Mouse (Mus musculus) adrenal gland, adult 10 weeks (tissue): ENCODE results near the gene Gm21518. TPM values are rescaled to one million over a fixed set of nuclear protein-coding genes. Genes with fewer than 3 reads are reported as not detected.

Source experiments
- polyA plus RNA-seq: library from polyadenylated mRNA; stranded (reverse); fragments of 350-450 nt; fragmentation: Illumina TruSeq; extraction: RNeasy Lipid Tissue Mini Kit (QIAGEN cat#74804); gene quantifications from one replicate; pipeline ENCODE4 v1.2.3, GENCODE M21; 2014; ENCODE audit warnings: low read depth, low replicate concordance

The Gm21518 gene
- not detected for polyA plus RNA-seq

DNA sequence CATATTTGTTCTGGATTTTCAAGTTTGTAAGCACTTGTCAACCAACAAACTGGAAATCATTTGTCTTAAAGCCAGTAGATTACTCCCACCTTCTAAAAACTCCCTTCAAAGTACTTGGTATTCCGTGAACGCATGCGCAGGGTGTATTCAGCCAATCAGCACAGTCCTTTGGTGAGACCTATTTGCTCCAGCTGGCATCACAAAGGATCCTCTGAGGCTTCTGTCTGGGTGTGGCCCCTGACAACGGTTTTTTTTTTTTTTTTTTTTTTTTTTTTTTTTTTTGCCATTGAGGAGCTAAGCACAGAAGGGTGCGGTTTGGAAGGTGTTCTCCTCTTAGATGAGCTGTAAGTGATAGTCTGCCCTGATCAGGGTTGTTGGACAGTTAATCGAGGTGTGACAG, at the start of gene Gm21518:
TSS of gene Gm21518 (plus strand) at position 301 of the 400 bp plus-strand sequence.

